Comparison of ENCODE assay signal across 8 mouse cellular contexts in genomic region chr3:41408821-41409737, GRCm38 (mm10).
A peak's percentile ranks its signal among the peaks of the same experiment; 100 is the strongest.
DNase-seq lines count a peak whose midpoint lies in the region; ATAC-seq and TF ChIP-seq lines count a peak whose summit lies in the region.

No protein-coding gene starts in this region.

- intact Hi-C loops in left cerebral cortex, adult 2 months (cut with DNase I): no loop called here

- peak overlapping the region; percentile 48 for H3K4me3 ChIP-seq in left cerebral cortex, adult 2 months
- peak overlapping the region; percentile 45 for H3K4me3 ChIP-seq in heart, embryonic 12.5 days
- H3K4me3 ChIP-seq in kidney, postnatal 0 days (replicated peaks; ENCODE audit: low read depth, low read length): peak overlapping the region; percentile 23
- peak overlapping the region; percentile 37 for H3K4me3 ChIP-seq in midbrain, embryonic 11.5 days (ENCODE audit: low read depth, low read length)

- no peaks in the 10 kb centered on the region for H3K36me3 ChIP-seq in heart, embryonic 12.5 days
- no peaks in the 10 kb centered on the region for H3K36me3 ChIP-seq in kidney, postnatal 0 days (ENCODE audit: insufficient read depth, low read length)
- H3K36me3 ChIP-seq in midbrain, embryonic 11.5 days (ENCODE audit: control insufficient read depth, insufficient read depth, low read length): no peaks in the 10 kb centered on the region

- H3K9me3 ChIP-seq in heart, embryonic 12.5 days (replicated peaks): no peaks in the 10 kb centered on the region
- no peaks in the 10 kb centered on the region for H3K9me3 ChIP-seq in kidney, postnatal 0 days (replicated peaks; ENCODE audit: low read length)
- H3K9me3 ChIP-seq in midbrain, embryonic 11.5 days (ENCODE audit: control insufficient read depth, low read length): no peaks in the 10 kb centered on the region

- TF ChIP-seq CTCF in left cerebral cortex, adult 2 months (IDR thresholded peaks at IDR 0.05): no peak; the same call in 1 of the 2 replicates
- TF ChIP-seq CTCF in kidney, postnatal 0 days (IDR thresholded peaks at IDR 0.05; ENCODE audit: low read depth): no peak; the same call in 1 of the 2 replicates

- no peak for DNase-seq in left cerebral cortex, adult 2 months (ENCODE audit: extremely low spot score in 1 of 2, low spot score in 2 of 2)
- no peak for DNase-seq in left cerebral cortex, adult 8-10 months (ENCODE audit: low spot score in 2 of 2)
- DNase-seq in brain, adult 2 months (ENCODE audit: low read depth, low spot score): peak; percentile 17
- peak; percentile 61 for DNase-seq in kidney, postnatal 0 days (ENCODE audit: low spot score)
- DNase-seq in midbrain, embryonic 11.5 days (ENCODE audit: low spot score, missing footprints): peak; percentile 90
- peak; percentile 17 to 38 for DNase-seq in urinary bladder, postnatal 36 days (ENCODE audit: low spot score in 2 of 2)
- no peak for DNase-seq in thymus, postnatal 4 days

- H3K27ac ChIP-seq in left cerebral cortex, adult 2 months: no peak overlapping the region
- peak overlapping the region; percentile 83 for H3K27ac ChIP-seq in heart, embryonic 12.5 days (ENCODE audit: poor library complexity, severe bottlenecking)
- H3K27ac ChIP-seq in kidney, postnatal 0 days: peak overlapping the region; percentile 54
- peak overlapping the region; percentile 6; the same call in 1 of the 2 replicates for H3K27ac ChIP-seq in midbrain, embryonic 11.5 days (ENCODE audit: low read depth, low read length)

- peak; percentile 83 for ATAC-seq in heart, embryonic 12.5 days (ENCODE audit: insufficient number of reproducible peaks, low FRiP score)
- ATAC-seq in kidney, postnatal 0 days (replicated peaks; ENCODE audit: low FRiP score, low read depth): peak; percentile 62
- peak; percentile 84 for ATAC-seq in midbrain, embryonic 11.5 days (ENCODE audit: low FRiP score)

- peaks cover 21% of the 10 kb centered on the region for H3K4me1 ChIP-seq in heart, embryonic 12.5 days (replicated peaks)
- no peaks in the 10 kb centered on the region for H3K4me1 ChIP-seq in kidney, postnatal 0 days (replicated peaks; ENCODE audit: insufficient read depth, low read length)
- H3K4me1 ChIP-seq in midbrain, embryonic 11.5 days (ENCODE audit: control insufficient read depth, insufficient read depth, low read length): peaks cover 7% of the 10 kb centered on the region; the same call in 1 of the 2 replicates

- H3K4me2 ChIP-seq in heart, embryonic 12.5 days: peak overlapping the region; percentile 69
- H3K4me2 ChIP-seq in kidney, postnatal 0 days (ENCODE audit: low read length): peak overlapping the region; percentile 65
- peak overlapping the region; percentile 56 for H3K4me2 ChIP-seq in midbrain, embryonic 11.5 days

- 9% methylated on average over 15 of the region's 15 CpGs for WGBS in heart, embryonic 12.5 days
- WGBS in kidney, postnatal 0 days: 10% methylated on average over 15 of the region's 15 CpGs
- WGBS in midbrain, embryonic 11.5 days: 18% methylated on average over 15 of the region's 15 CpGs

- no peaks in the 10 kb centered on the region for H3K27me3 ChIP-seq in heart, embryonic 12.5 days (replicated peaks)
- H3K27me3 ChIP-seq in kidney, postnatal 0 days (ENCODE audit: insufficient read depth, low read length): no peaks in the 10 kb centered on the region
- no peaks in the 10 kb centered on the region for H3K27me3 ChIP-seq in midbrain, embryonic 11.5 days (ENCODE audit: control insufficient read depth, insufficient read depth, low read length)

- peak overlapping the region; percentile 68 for H3K9ac ChIP-seq in heart, embryonic 12.5 days
- peak overlapping the region; percentile 46; the same call in 1 of the 2 replicates for H3K9ac ChIP-seq in kidney, postnatal 0 days (ENCODE audit: low read depth, low read length)
- peak overlapping the region; percentile 65 for H3K9ac ChIP-seq in midbrain, embryonic 11.5 days (ENCODE audit: low read length)

Comparison
In these comparisons a context has a peak if more than half of its experiments do, and no peak if none do; other contexts are left out.
1. DNase-seq: peak in brain, adult 2 months (single experiment), kidney, postnatal 0 days (single experiment), midbrain, embryonic 11.5 days (single experiment) and urinary bladder, postnatal 36 days (2 of 2); none in left cerebral cortex, adult 2 months (0 of 2), left cerebral cortex, adult 8-10 months (0 of 2) and thymus, postnatal 4 days (single experiment).
2. Peak in every context shown above with its lines, with median percentiles within 50 percentile points of each other: H3K4me3 ChIP-seq, ATAC-seq, H3K4me2 ChIP-seq and H3K9ac ChIP-seq.